Mouse (Mus musculus): ENCODE data around the gene Hgfac.

- TF ChIP-seq CTCF (IDR thresholded peaks at IDR 0.05; ENCODE audit: extremely low read depth, insufficient read length, insufficient replicate concordance, low read depth, low read length) (no peak), POLR2A (IDR thresholded peaks at IDR 0.05; ENCODE audit: low read depth, low read length) (no peak)
Measured at GRCm38 (mm10) chr5:35009163-35009562, 32.1 kb upstream of the Hgfac start.
